Mouse (Mus musculus) liver, adult 2 months (tissue): Measurements from ENCODE around the gene Ndufs7. TPM values are rescaled to one million over a fixed set of nuclear protein-coding genes. Genes with fewer than 3 reads are reported as not detected.
A peak's percentile ranks its signal among the peaks of the same experiment; 100 is the strongest.

ENCODE experiments used
- DNase-seq: peaks from one replicate; pipeline ENCODE4 v3.0.0-alpha.2; 2011; ENCODE audit warnings: low read depth, low spot score; ENCODE audit errors: extremely low read depth
- H3K27ac ChIP-seq: fragments of 200-500 bp; replicated peaks from 2 replicates; pipeline ENCODE4 v1.5.1; 2012; ENCODE audit warnings: low read depth, mild to moderate bottlenecking, control low read depth, inconsistent platforms, low read length; ENCODE audit not compliant: insufficient read depth
- H3K27me3 ChIP-seq: fragments of 200-500 bp; 2 replicates; pipeline ENCODE4 v1.6.1; 2012; ENCODE audit warnings: mild to moderate bottlenecking, moderate library complexity, low read length, inconsistent platforms; ENCODE audit not compliant: control insufficient read depth, insufficient read depth
- H3K36me3 ChIP-seq: fragments of 200-500 bp; 2 replicates; pipeline ENCODE4 v1.6.1; 2012; ENCODE audit warnings: low read length, inconsistent platforms; ENCODE audit not compliant: control insufficient read depth, insufficient read depth
- H3K4me1 ChIP-seq: fragments of 200-500 bp; 2 replicates; pipeline ENCODE4 v1.6.1; 2011; ENCODE audit warnings: low read length; ENCODE audit not compliant: control insufficient read depth, insufficient read depth
- H3K4me3 ChIP-seq: fragments of 200-500 bp; 2 replicates; pipeline ENCODE4 v1.5.1; 2011; ENCODE audit warnings: low read depth, mild to moderate bottlenecking, control low read depth, low read length, moderate library complexity; ENCODE audit not compliant: insufficient read depth
- H3K79me2 ChIP-seq: fragments of 200-500 bp; 2 replicates; pipeline ENCODE4 v1.6.1; 2012; ENCODE audit warnings: inconsistent platforms, mild to moderate bottlenecking, low read length, moderate library complexity; ENCODE audit not compliant: control insufficient read depth, insufficient read depth
- H3K9ac ChIP-seq: fragments of 200-500 bp; 2 replicates; pipeline ENCODE4 v1.6.1; 2012; ENCODE audit warnings: low read depth, mild to moderate bottlenecking, control low read depth, inconsistent platforms, low read length
- CTCF ChIP-seq: fragments of 200-500 bp; IDR thresholded peaks from 2 replicates; pipeline ENCODE4 v1.5.1; 2011; ENCODE audit warnings: low read depth, low read length, control low read depth
- POLR2A ChIP-seq: fragments of 200-500 bp; IDR thresholded peaks from 2 replicates; pipeline ENCODE4 v1.6.1; 2011; ENCODE audit warnings: low read length, control low read depth; ENCODE audit not compliant: insufficient read depth; ENCODE audit errors: extremely low read depth
- WGBS: fragments of 180-500 bp; shearing (Covaris S2); methylation state at CpG from one replicate; pipeline ENCODE4 v1.1.7; 2018; 5-methylcytosine and 5-hydroxymethylcytosine counted together
- polyA plus RNA-seq: library from polyadenylated mRNA; depleted of rRNA; stranded (reverse); fragments of >200 nt; gene quantifications from 2 replicates; pipeline ENCODE4 v1.2.3, GENCODE M21; 2012
- total RNA-seq: library from RNA; depleted of rRNA; stranded (reverse); fragments of >200 nt; gene quantifications from 2 replicates; pipeline ENCODE4 v1.2.3, GENCODE M21; 2014

The Ndufs7 gene
- total and polyA plus RNA-seq, 2 experiments: 165 to 560 TPM

GRCm38 (mm10) chr10:80252493-80253274 lies 3.8 kb downstream of the Ndufs7 start:
- H3K79me2 ChIP-seq: peaks cover 16% of the 10 kb centered on the region; the same call in 1 of the 2 replicates
- H3K9ac ChIP-seq: no peak overlapping the region
- WGBS: 87% methylated on average over 11 of the region's 11 CpGs
- no peak for DNase-seq
- no peaks in the 10 kb centered on the region for H3K27me3 ChIP-seq
- H3K27ac ChIP-seq: no peak overlapping the region
- TF ChIP-seq CTCF: no peak
- no peak for TF ChIP-seq POLR2A
- H3K4me1 ChIP-seq: peaks cover 36% of the 10 kb centered on the region
- no peaks in the 10 kb centered on the region; the same call in 1 of the 2 replicates for H3K36me3 ChIP-seq
- no peak overlapping the region for H3K4me3 ChIP-seq

GRCm38 (mm10) chr10:80253551-80253950 lies 4.6 kb downstream of the Ndufs7 start:
- 41% methylated on average over 6 of the region's 6 CpGs for WGBS

GRCm38 (mm10) chr10:80254331-80255297 lies 5.7 kb downstream of the Ndufs7 start:
- Histone ChIP-seq H3K27ac (peak overlapping the region; percentile 5; the same call in 1 of the 2 replicates), H3K36me3 (peaks cover 1% of the 10 kb centered on the region; the same call in 1 of the 2 replicates), H3K4me1 (peaks cover 42% of the 10 kb centered on the region), H3K4me3 (no peak overlapping the region), H3K79me2 (peaks cover 25% of the 10 kb centered on the region; the same call in 1 of the 2 replicates), H3K9ac (no peak overlapping the region), H3K27me3 (no peaks in the 10 kb centered on the region)
- TF ChIP-seq POLR2A (peak; percentile 30; the same call in 1 of the 2 replicates), CTCF (no peak)
- peak; percentile 87 for DNase-seq
- WGBS: 69% methylated on average over 26 of the region's 26 CpGs

More at GRCm38 (mm10) chr10:80253551-80253950, 4.6 kb downstream of the Ndufs7 start:
- H3K36me3 ChIP-seq: peaks cover 1% of the 10 kb centered on the region; the same call in 1 of the 2 replicates
- TF ChIP-seq CTCF: no peak
- TF ChIP-seq POLR2A: 0 out of 2 replicates have a peak, but pooled peaks have one; percentile 9
- DNase-seq: no peak
- peaks cover 16% of the 10 kb centered on the region; the same call in 1 of the 2 replicates for H3K79me2 ChIP-seq
- peaks cover 36% of the 10 kb centered on the region for H3K4me1 ChIP-seq
- no peaks in the 10 kb centered on the region for H3K27me3 ChIP-seq
- no peak overlapping the region for H3K4me3 ChIP-seq
- 0 out of 2 replicates have a peak overlapping the region, but pooled peaks have one; percentile 7 for H3K9ac ChIP-seq
- H3K27ac ChIP-seq: no peak overlapping the region

GRCm38 (mm10) chr10:80255881-80256535 lies 7.1 kb downstream of the Ndufs7 start:
- H3K4me1 ChIP-seq: peaks cover 36% of the 10 kb centered on the region
- no peak overlapping the region for H3K4me3 ChIP-seq
- H3K9ac ChIP-seq: no peak overlapping the region
- TF ChIP-seq CTCF (peak; percentile 39), POLR2A (0 out of 2 replicates have a peak, but pooled peaks have one; percentile 36)
- 45% methylated on average over 5 of the region's 5 CpGs for WGBS
- peak; percentile 62 for DNase-seq
- H3K27me3 ChIP-seq: no peaks in the 10 kb centered on the region
- no peak overlapping the region for H3K27ac ChIP-seq
- peaks cover 18% of the 10 kb centered on the region; the same call in 1 of the 2 replicates for H3K79me2 ChIP-seq
- H3K36me3 ChIP-seq: peaks cover 1% of the 10 kb centered on the region; the same call in 1 of the 2 replicates

GRCm38 (mm10) chr10:80257936-80258335 lies 9.0 kb downstream of the Ndufs7 start:
- Histone ChIP-seq H3K79me2 (peaks cover 13% of the 10 kb centered on the region; the same call in 1 of the 2 replicates), H3K27me3 (no peaks in the 10 kb centered on the region), H3K4me1 (peaks cover 30% of the 10 kb centered on the region), H3K4me3 (no peak overlapping the region), H3K9ac (no peak overlapping the region), H3K27ac (no peak overlapping the region), H3K36me3 (peaks cover 1% of the 10 kb centered on the region; the same call in 1 of the 2 replicates)
- WGBS: 81% methylated on average over 2 of the region's 2 CpGs
- DNase-seq: no peak
- TF ChIP-seq CTCF (no peak), POLR2A (no peak)
